Mouse (Mus musculus): Measurements from ENCODE around the gene Bcdin3d. TPM values are rescaled to one million over a fixed set of nuclear protein-coding genes. Genes with fewer than 3 reads are reported as not detected.
"Not testable (repeated sequence)": the region's sequence is repeated elsewhere in the genome, so short reads cannot be mapped to it uniquely, and the experiment has no call there.

Gene Bcdin3d
- polyA plus RNA-seq, 1 experiment from 2014 or later, result 26.9 TPM

- Histone ChIP-seq H3K4me2 (replicated peaks) (peak overlapping the region; percentile 82; the same call in 1 of the 2 replicates), H3K27ac (no peak overlapping the region)
Measured at GRCm38 (mm10) chr15:99454585-99455279, 19.8 kb downstream of the Bcdin3d start.

GRCm38 (mm10) chr15:99453153-99453900 lies 21.2 kb downstream of the Bcdin3d start:
- Histone ChIP-seq H3K27ac (no peak overlapping the region; the same call in 1 of the 2 replicates), H3K4me2 (replicated peaks) (no peak overlapping the region), H3K4me3 (replicated peaks) (no peak overlapping the region), H3K4me1 (replicated peaks) (peaks cover 54% of the 10 kb centered on the region), H3K27me3 (no peaks in the 10 kb centered on the region), H3K36me3 (peaks cover 3% of the 10 kb centered on the region), H3K9ac (replicated peaks) (no peak overlapping the region), H3K9me3 (no peaks in the 10 kb centered on the region)
- no peak for ATAC-seq
- WGBS, result 81% methylated on average over 11 of the region's 11 CpGs

More at GRCm38 (mm10) chr15:99454585-99455279, 19.8 kb downstream of the Bcdin3d start:
- Histone ChIP-seq H3K36me3 (peaks cover 3% of the 10 kb centered on the region), H3K27me3 (no peaks in the 10 kb centered on the region), H3K4me3 (replicated peaks) (no peak overlapping the region), H3K4me1 (replicated peaks) (peaks cover 49% of the 10 kb centered on the region), H3K9ac (replicated peaks) (no peak overlapping the region), H3K9me3 (no peaks in the 10 kb centered on the region)
- 79% methylated on average over 7 of the region's 7 CpGs for WGBS
- no peak for ATAC-seq

GRCm38 (mm10) chr15:99449751-99450280 lies 24.7 kb downstream of the Bcdin3d start:
- no peak overlapping the region for H3K27ac ChIP-seq
- peaks cover 2% of the 10 kb centered on the region; the same call in 1 of the 2 replicates for H3K36me3 ChIP-seq
- H3K27me3 ChIP-seq, result no peaks in the 10 kb centered on the region
- no peak overlapping the region for H3K4me3 ChIP-seq (replicated peaks)
- no peak overlapping the region for H3K4me2 ChIP-seq (replicated peaks)
- no peaks in the 10 kb centered on the region for H3K9me3 ChIP-seq
- peak overlapping the region; percentile 25; the same call in 1 of the 2 replicates for H3K9ac ChIP-seq (replicated peaks)
- peaks cover 38% of the 10 kb centered on the region for H3K4me1 ChIP-seq (replicated peaks)
- ATAC-seq, result no peak
- 87% methylated on average over 8 of the region's 8 CpGs for WGBS

GRCm38 (mm10) chr15:99449131-99449750 lies 25.3 kb downstream of the Bcdin3d start:
- 0 out of 2 replicates have a peak, but pooled peaks have one; percentile 30 for ATAC-seq
- Histone ChIP-seq H3K4me2 (replicated peaks) (no peak overlapping the region), H3K27ac (no peak overlapping the region), H3K9ac (replicated peaks) (peak overlapping the region; percentile 25; the same call in 1 of the 2 replicates), H3K36me3 (peaks cover 2% of the 10 kb centered on the region; the same call in 1 of the 2 replicates), H3K4me3 (replicated peaks) (no peak overlapping the region), H3K27me3 (no peaks in the 10 kb centered on the region), H3K4me1 (replicated peaks) (peaks cover 34% of the 10 kb centered on the region), H3K9me3 (no peaks in the 10 kb centered on the region)
- WGBS, result 85% methylated on average over 9 of the region's 9 CpGs

GRCm38 (mm10) chr15:99446136-99446535 lies 28.4 kb downstream of the Bcdin3d start:
- H3K27me3 ChIP-seq; H3K9ac ChIP-seq (replicated peaks); H3K36me3 ChIP-seq; H3K27ac ChIP-seq; H3K4me2 ChIP-seq (replicated peaks); H3K4me3 ChIP-seq (replicated peaks); ATAC-seq; H3K9me3 ChIP-seq: not testable (repeated sequence)
- peaks cover 21% of the 10 kb centered on the region for H3K4me1 ChIP-seq (replicated peaks)
- 92% methylated on average over 10 of the region's 10 CpGs for WGBS

GRCm38 (mm10) chr15:99445567-99445966 lies 29.0 kb downstream of the Bcdin3d start:
- H3K36me3 ChIP-seq, result peaks cover 2% of the 10 kb centered on the region; the same call in 1 of the 2 replicates
- peak overlapping the region; percentile 12 for H3K4me2 ChIP-seq (replicated peaks)
- no peak overlapping the region for H3K4me3 ChIP-seq (replicated peaks)
- WGBS, result 49% methylated on average over 6 of the region's 6 CpGs
- H3K4me1 ChIP-seq (replicated peaks), result peaks cover 27% of the 10 kb centered on the region
- no peaks in the 10 kb centered on the region for H3K9me3 ChIP-seq
- H3K9ac ChIP-seq (replicated peaks), result no peak overlapping the region
- H3K27me3 ChIP-seq, result no peaks in the 10 kb centered on the region
- peak; percentile 11; the same call in 1 of the 2 replicates for ATAC-seq
- H3K27ac ChIP-seq, result peak overlapping the region; percentile 36

- no peak for ATAC-seq
- no peak overlapping the region for H3K9ac ChIP-seq (replicated peaks)
- H3K36me3 ChIP-seq, result peaks cover 7% of the 10 kb centered on the region
- H3K27me3 ChIP-seq, result no peaks in the 10 kb centered on the region
- 87% methylated on average over 7 of the region's 7 CpGs for WGBS
- H3K4me1 ChIP-seq (replicated peaks), result peaks cover 30% of the 10 kb centered on the region
- H3K4me3 ChIP-seq (replicated peaks), result no peak overlapping the region
- H3K4me2 ChIP-seq (replicated peaks), result no peak overlapping the region
- no peak overlapping the region for H3K27ac ChIP-seq
- no peaks in the 10 kb centered on the region for H3K9me3 ChIP-seq
Measured at GRCm38 (mm10) chr15:99442358-99442757, 32.2 kb downstream of the Bcdin3d start.

GRCm38 (mm10) chr15:99440816-99441457 lies 33.6 kb downstream of the Bcdin3d start:
- Histone ChIP-seq H3K9me3 (no peaks in the 10 kb centered on the region), H3K27ac (peak overlapping the region; percentile 71), H3K4me1 (replicated peaks) (peaks cover 41% of the 10 kb centered on the region), H3K4me2 (replicated peaks) (no peak overlapping the region; the same call in 1 of the 2 replicates), H3K36me3 (peaks cover 7% of the 10 kb centered on the region), H3K4me3 (replicated peaks) (no peak overlapping the region), H3K27me3 (no peaks in the 10 kb centered on the region), H3K9ac (replicated peaks) (peak overlapping the region; percentile 23; the same call in 1 of the 2 replicates)
- WGBS, result 60% methylated on average over 8 of the region's 8 CpGs
- ATAC-seq, result peak; percentile 21; the same call in 1 of the 2 replicates

GRCm38 (mm10) chr15:99440112-99440815 lies 34.3 kb downstream of the Bcdin3d start:
- peak overlapping the region; percentile 71 for H3K27ac ChIP-seq
- 45% methylated on average over 2 of the region's 2 CpGs for WGBS

GRCm38 (mm10) chr15:99438966-99439698 lies 35.4 kb downstream of the Bcdin3d start:
- 80% methylated on average over 8 of the region's 8 CpGs for WGBS
- H3K27me3 ChIP-seq, result no peaks in the 10 kb centered on the region
- ATAC-seq, result no peak
- no peak overlapping the region for H3K27ac ChIP-seq
- no peak overlapping the region for H3K4me2 ChIP-seq (replicated peaks)
- no peak overlapping the region for H3K4me3 ChIP-seq (replicated peaks)
- peaks cover 6% of the 10 kb centered on the region; the same call in 1 of the 2 replicates for H3K36me3 ChIP-seq
- no peak overlapping the region for H3K9ac ChIP-seq (replicated peaks)
- peaks cover 47% of the 10 kb centered on the region for H3K4me1 ChIP-seq (replicated peaks)
- H3K9me3 ChIP-seq, result no peaks in the 10 kb centered on the region

More at GRCm38 (mm10) chr15:99440112-99440815, 34.3 kb downstream of the Bcdin3d start:
- Histone ChIP-seq H3K9ac (replicated peaks) (peak overlapping the region; percentile 23; the same call in 1 of the 2 replicates), H3K27me3 (no peaks in the 10 kb centered on the region), H3K9me3 (no peaks in the 10 kb centered on the region), H3K4me3 (replicated peaks) (no peak overlapping the region), H3K4me2 (replicated peaks) (no peak overlapping the region; the same call in 1 of the 2 replicates), H3K36me3 (peaks cover 7% of the 10 kb centered on the region), H3K4me1 (replicated peaks) (peaks cover 40% of the 10 kb centered on the region)
- ATAC-seq, result peak; percentile 70
